Mouse (Mus musculus): ENCODE data around the gene Prorsd1.

GRCm38 (mm10) chr11:29546762-29547161 is 31.9 kb upstream of the Prorsd1 start:
- TF ChIP-seq CTCF (IDR thresholded peaks at IDR 0.05; ENCODE audit: extremely low read depth, insufficient read depth, insufficient read length, insufficient replicate concordance) (no peak), POLR2A (IDR thresholded peaks at IDR 0.05; ENCODE audit: low read depth, low read length) (no peak)

Measured in spleen, adult 2 months (tissue).